ENCODE assay signal across 9 mouse cellular contexts in the genomic region with DNA sequence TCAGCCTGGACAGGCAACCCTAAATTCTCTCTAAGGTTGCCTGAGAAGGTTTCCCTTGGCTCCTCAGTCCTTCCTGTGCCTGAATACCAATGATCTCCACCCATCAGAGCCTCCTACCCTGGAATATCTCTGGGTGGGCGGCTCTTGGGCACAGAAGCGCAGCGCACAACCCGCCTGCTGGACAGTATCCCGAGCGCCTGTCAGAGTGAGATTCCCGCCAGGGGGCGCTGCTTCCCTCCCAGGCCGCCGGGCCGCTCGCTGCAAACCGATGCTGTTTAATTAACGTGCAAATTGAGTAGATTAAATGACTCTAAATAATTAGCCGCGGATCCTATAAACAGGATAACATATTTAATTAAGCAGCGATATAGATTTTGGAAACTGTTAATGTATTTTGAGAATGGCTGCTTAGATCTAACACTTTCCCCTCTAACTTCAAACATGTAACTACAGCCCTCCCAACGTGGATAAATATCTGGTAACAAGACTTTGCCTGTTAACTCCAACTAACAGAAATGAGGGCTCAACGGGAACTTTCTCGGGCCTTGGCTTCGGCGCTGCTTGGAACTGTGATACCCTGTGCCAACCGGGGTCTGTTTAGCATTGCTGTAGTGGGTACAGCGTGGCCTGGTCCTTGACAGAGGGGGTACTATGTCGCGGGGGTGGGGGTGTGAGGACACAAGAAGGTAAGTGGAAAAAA. TPM values are rescaled to one million over a fixed set of nuclear protein-coding genes. Genes with fewer than 3 reads are reported as not detected.
A peak's percentile ranks its signal among the peaks of the same experiment; 100 is the strongest.
DNase-seq lines count a peak whose midpoint lies in the region; ATAC-seq and TF ChIP-seq lines count a peak whose summit lies in the region.
"Had no signal": no experiment of that assay in that cellular context is flagged by ENCODE, and none has a peak within 500 bp of the region (broad histone marks: within the 10 kb centered on the region; RNA-seq: fewer than 3 reads in every experiment).

No protein-coding gene starts in this region.

- no peaks in the 10 kb centered on the region for H3K36me3 ChIP-seq in kidney, embryonic 16.5 days (ENCODE audit: insufficient read depth, low read length)
- H3K36me3 ChIP-seq in liver, postnatal 0 days (replicated peaks; ENCODE audit: insufficient read depth, low read length), result no peaks in the 10 kb centered on the region
- no peaks in the 10 kb centered on the region for H3K36me3 ChIP-seq in neural tube, embryonic 14.5 days (ENCODE audit: control insufficient read depth, insufficient read depth, low read length)

- H3K4me1 ChIP-seq in kidney, embryonic 16.5 days (ENCODE audit: insufficient read depth, low read length), result peaks cover 28% of the 10 kb centered on the region
- no peaks in the 10 kb centered on the region for H3K4me1 ChIP-seq in liver, postnatal 0 days (ENCODE audit: insufficient read depth)
- H3K4me1 ChIP-seq in neural tube, embryonic 14.5 days (ENCODE audit: control insufficient read depth, insufficient read depth, low read length), result peaks cover 17% of the 10 kb centered on the region

- H3K9ac ChIP-seq in kidney, embryonic 16.5 days (replicated peaks; ENCODE audit: low read length), result no peak overlapping the region; the same call in 1 of the 2 replicates
- H3K9ac ChIP-seq in liver, postnatal 0 days (replicated peaks), result no peak overlapping the region
- H3K9ac ChIP-seq in neural tube, embryonic 14.5 days (replicated peaks; ENCODE audit: low read depth, low read length), result no peak overlapping the region

- WGBS in kidney, embryonic 16.5 days, result 2% methylated on average over 26 of the region's 26 CpGs
- WGBS in liver, postnatal 0 days (ENCODE audit: insufficient replicate concordance), result 4% methylated on average over 26 of the region's 26 CpGs
- 2% methylated on average over 26 of the region's 26 CpGs for WGBS in neural tube, embryonic 14.5 days

- H3K4me3 ChIP-seq in left cerebral cortex, adult 2 months, result no peak overlapping the region
- no peak overlapping the region for H3K4me3 ChIP-seq in gastrocnemius, adult 2 months
- no peak overlapping the region for H3K4me3 ChIP-seq in kidney, embryonic 16.5 days (ENCODE audit: low read length)
- H3K4me3 ChIP-seq in liver, postnatal 0 days (ENCODE audit: low read depth, low read length), result no peak overlapping the region
- H3K4me3 ChIP-seq in neural tube, embryonic 14.5 days (ENCODE audit: low read depth, low read length), result no peak overlapping the region
- H3K4me3 ChIP-seq: myocyte had no signal

- no peak for TF ChIP-seq EP300 in liver, postnatal 0 days (IDR thresholded peaks at IDR 0.05; ENCODE audit: low read depth)

- DNase-seq in left cerebral cortex, adult 2 months (ENCODE audit: extremely low spot score in 1 of 2, low spot score in 2 of 2), result peak; percentile 59 to 73
- DNase-seq in left cerebral cortex, adult 8-10 months (ENCODE audit: low spot score in 2 of 2), result no peak
- DNase-seq in cerebellum, adult 8-10 months, result peak; percentile 89
- DNase-seq in gastrocnemius, adult 2 months, result peak; percentile 81
- DNase-seq in liver, postnatal 0 days, result peak; percentile 83
- peak; percentile 89 for DNase-seq in thymus, postnatal 4 days

- TF ChIP-seq CTCF in left cerebral cortex, adult 2 months (IDR thresholded peaks at IDR 0.05), result peak; percentile 93
- no peak; the same call in none of the 2 replicates for TF ChIP-seq CTCF in gastrocnemius, adult 2 months (IDR thresholded peaks at IDR 0.05)
- peak; percentile 85 for TF ChIP-seq CTCF in liver, postnatal 0 days (IDR thresholded peaks at IDR 0.05; ENCODE audit: low read depth)

- H3K27me3 ChIP-seq in kidney, embryonic 16.5 days (ENCODE audit: insufficient read depth, low read length), result peaks cover 70% of the 10 kb centered on the region
- peaks cover 85% of the 10 kb centered on the region for H3K27me3 ChIP-seq in liver, postnatal 0 days (ENCODE audit: insufficient read depth, low read length)
- H3K27me3 ChIP-seq in neural tube, embryonic 14.5 days (ENCODE audit: control insufficient read depth, insufficient read depth, low read length), result peaks cover 5% of the 10 kb centered on the region; the same call in 1 of the 2 replicates

- peak; percentile 32 for ATAC-seq in kidney, embryonic 16.5 days (ENCODE audit: low FRiP score, low TSS enrichment)
- ATAC-seq in liver, postnatal 0 days, result no peak
- 0 out of 2 replicates have a peak, but pooled peaks have one; percentile 50 for ATAC-seq in neural tube, embryonic 14.5 days (ENCODE audit: low read depth)

- H3K9me3 ChIP-seq in kidney, embryonic 16.5 days (ENCODE audit: low read length), result no peaks in the 10 kb centered on the region
- H3K9me3 ChIP-seq in liver, postnatal 0 days (ENCODE audit: low read length), result no peaks in the 10 kb centered on the region
- no peaks in the 10 kb centered on the region for H3K9me3 ChIP-seq in neural tube, embryonic 14.5 days (ENCODE audit: control insufficient read depth, low read length)

- no peak overlapping the region for H3K27ac ChIP-seq in left cerebral cortex, adult 2 months
- no peak overlapping the region for H3K27ac ChIP-seq in gastrocnemius, adult 2 months
- peak overlapping the region; percentile 54; the same call in 1 of the 2 replicates for H3K27ac ChIP-seq in kidney, embryonic 16.5 days (ENCODE audit: low read length)
- H3K27ac ChIP-seq in liver, postnatal 0 days (ENCODE audit: low read depth), result no peak overlapping the region
- H3K27ac ChIP-seq in neural tube, embryonic 14.5 days (ENCODE audit: low read depth, low read length), result peak overlapping the region; percentile 28; the same call in 1 of the 2 replicates

- intact Hi-C loops in left cerebral cortex, adult 2 months (cut with DNase I), result loop anchor here (1.0 to 5.0 kb wide), 2 partner anchors 132 to 151 kb away; no protein-coding TSS in a partner anchor
- intact Hi-C loops in gastrocnemius, adult 2 months (cut with DNase I), result loop anchor here (1.0 to 5.0 kb wide), 2 partner anchors 132 to 211 kb away; no protein-coding TSS in a partner anchor

- 0 out of 2 replicates have a peak overlapping the region, but pooled peaks have one; percentile 5 for H3K4me2 ChIP-seq in kidney, embryonic 16.5 days (replicated peaks; ENCODE audit: low read depth, low read length)
- no peak overlapping the region for H3K4me2 ChIP-seq in liver, postnatal 0 days (ENCODE audit: low read depth, low read length)
- no peak overlapping the region for H3K4me2 ChIP-seq in neural tube, embryonic 14.5 days (ENCODE audit: low read depth, low read length)

RNA-seq across cellular contexts. Expression of gene Uncx, which starts 6.9 kb away (rescaled TPM):
- under 1 TPM; 0.19 to 0.27 TPM for total RNA-seq in left cerebral cortex, adult 2 months (2021)
- total RNA-seq in left cerebral cortex, adult 8-10 months (2022), result under 1 TPM in 3 of 4 experiments, not detected in 1; 0.14 to 0.74 (median 0.14) TPM
- total RNA-seq in gastrocnemius, adult 2 months (2021), result not detected
- polyA plus RNA-seq in kidney, embryonic 16.5 days (2015; fragmentation: Nextera tagmentation; extraction: Ambion mirVana), result 52.8 and 65.4 TPM in 2 replicates
- not detected in 2 replicates for polyA plus RNA-seq in liver, postnatal 0 days (2015; fragmentation: Nextera tagmentation; extraction: Ambion mirVana)
- polyA plus RNA-seq in neural tube, embryonic 14.5 days (2014; fragmentation: Nextera tagmentation; extraction: Ambion mirVana), result 33.4 and 39.8 TPM in 2 replicates
- polyA plus RNA-seq: myocyte had no signal

RNA-seq across cellular contexts. Expression of gene Zfand2a, which starts 52.0 kb away (rescaled TPM):
- total RNA-seq in left cerebral cortex, adult 2 months (2021), result 10 to 100 TPM; 53.9 to 60.0 TPM
- 10 to 100 TPM; 45.5 to 52.6 (median 50.4) TPM for total RNA-seq in left cerebral cortex, adult 8-10 months (2022)
- 10 to 100 TPM in 1 of 2 experiments, 1 to 10 TPM in 1; 8.5 to 10.3 TPM for total RNA-seq in gastrocnemius, adult 2 months (2021)
- polyA plus RNA-seq in kidney, embryonic 16.5 days (2015; fragmentation: Nextera tagmentation; extraction: Ambion mirVana), result 10.8 and 13.5 TPM in 2 replicates
- 1.8 TPM in 2 replicates for polyA plus RNA-seq in liver, postnatal 0 days (2015; fragmentation: Nextera tagmentation; extraction: Ambion mirVana)
- polyA plus RNA-seq in neural tube, embryonic 14.5 days (2014; fragmentation: Nextera tagmentation; extraction: Ambion mirVana), result 13.3 and 15.2 TPM in 2 replicates

Comparison
In these comparisons a context has a peak if more than half of its experiments do, and no peak if none do; other contexts are left out.
1. DNase-seq: peak in left cerebral cortex, adult 2 months (2 of 2), cerebellum, adult 8-10 months (single experiment), gastrocnemius, adult 2 months (single experiment), liver, postnatal 0 days (single experiment) and thymus, postnatal 4 days (single experiment); none in left cerebral cortex, adult 8-10 months (0 of 2).
2. H3K27ac ChIP-seq: peak in kidney, embryonic 16.5 days (single experiment) and neural tube, embryonic 14.5 days (single experiment); none in left cerebral cortex, adult 2 months (single experiment), gastrocnemius, adult 2 months (single experiment) and liver, postnatal 0 days (single experiment).
3. RNA of gene Zfand2a, which starts 52.0 kb away (total RNA-seq): 53.9 to 60.0 TPM in left cerebral cortex, adult 2 months and 45.5 to 52.6 TPM in left cerebral cortex, adult 8-10 months; 8.5 to 10.3 TPM in gastrocnemius, adult 2 months; every median in the first group is over 4 times any median in the second.